Mouse (Mus musculus): ENCODE measurements around the gene Gprin1. TPM values are rescaled to one million over a fixed set of nuclear protein-coding genes. Genes with fewer than 3 reads are reported as not detected.

The Gprin1 gene
- polyA plus RNA-seq, 1 experiment from 2014 or later: 0.27 TPM

DNA sequence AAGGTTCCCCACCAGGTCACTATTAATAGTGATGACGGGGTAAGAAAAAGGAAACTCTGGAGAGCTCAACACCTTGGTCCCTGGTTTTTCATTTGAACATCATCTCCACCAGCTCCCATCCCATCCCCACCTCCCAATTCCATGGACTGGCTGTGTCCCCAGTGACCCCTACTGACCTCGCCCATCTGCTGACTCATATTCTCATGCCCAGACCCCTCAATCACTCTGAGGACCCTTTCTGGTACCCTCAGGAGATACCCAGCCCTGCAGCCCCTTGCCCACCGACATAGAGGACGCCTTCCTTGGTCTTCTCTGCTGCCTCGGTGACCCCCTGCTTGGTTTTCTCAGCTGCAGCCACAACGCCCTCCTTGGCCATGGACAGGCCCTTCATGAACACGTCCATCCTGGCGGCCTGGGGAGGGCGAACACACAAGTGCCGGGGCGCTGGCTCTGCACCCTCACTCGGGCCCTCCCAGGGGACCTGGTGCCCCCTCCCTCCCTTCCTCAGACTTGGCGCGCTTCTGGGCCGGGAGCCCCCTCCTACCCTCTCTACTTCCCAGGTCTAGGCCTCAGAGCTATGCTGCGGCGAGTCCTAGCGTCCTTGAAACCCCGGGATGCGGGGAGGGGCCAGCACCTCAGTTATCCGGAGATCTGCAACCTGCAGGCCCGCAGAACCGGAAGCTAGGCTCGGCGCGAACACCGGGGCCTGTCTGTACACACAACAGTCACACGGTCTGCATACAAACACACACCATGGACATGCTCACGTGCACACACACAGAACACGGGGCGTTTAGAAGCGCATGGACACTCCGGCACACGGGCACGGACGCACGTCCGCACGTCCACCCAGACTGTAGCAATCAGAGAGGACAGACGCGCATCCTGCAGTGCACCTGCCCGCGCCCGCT, 15.9 kb upstream of the Gprin1 start:
- TF ChIP-seq EP300 (optimal IDR thresholded peaks at IDR 0.05): no peak
- TF ChIP-seq CTCF (IDR thresholded peaks at IDR 0.05; ENCODE audit: low read depth): no peak
- Histone ChIP-seq H3K9me3 (ENCODE audit: control insufficient read depth, low read length) (no peaks in the 10 kb centered on the region), H3K4me1 (replicated peaks; ENCODE audit: control insufficient read depth, insufficient read depth) (no peaks in the 10 kb centered on the region), H3K9ac (ENCODE audit: low read length) (no peak overlapping the region), H3K36me3 (ENCODE audit: control insufficient read depth, insufficient read depth, low read length) (no peaks in the 10 kb centered on the region), H3K27me3 (ENCODE audit: control insufficient read depth, insufficient read depth, low read length) (peaks cover 10% of the 10 kb centered on the region; the same call in 1 of the 2 replicates), H3K4me2 (replicated peaks; ENCODE audit: low read depth) (peak overlapping the region; percentile 37), H3K27ac (replicated peaks) (no peak overlapping the region), H3K4me3 (ENCODE audit: low read depth, low read length) (peak overlapping the region; percentile 2; the same call in 1 of the 2 replicates)
- DNase-seq (ENCODE audit: low spot score) (no peak), ATAC-seq (ENCODE audit: low FRiP score, low TSS enrichment) (0 out of 2 replicates have a peak, but pooled peaks have one; percentile 36)
- whole genome bisulfite sequencing: 7% methylated on average over 44 of the region's 44 CpGs

DNA sequence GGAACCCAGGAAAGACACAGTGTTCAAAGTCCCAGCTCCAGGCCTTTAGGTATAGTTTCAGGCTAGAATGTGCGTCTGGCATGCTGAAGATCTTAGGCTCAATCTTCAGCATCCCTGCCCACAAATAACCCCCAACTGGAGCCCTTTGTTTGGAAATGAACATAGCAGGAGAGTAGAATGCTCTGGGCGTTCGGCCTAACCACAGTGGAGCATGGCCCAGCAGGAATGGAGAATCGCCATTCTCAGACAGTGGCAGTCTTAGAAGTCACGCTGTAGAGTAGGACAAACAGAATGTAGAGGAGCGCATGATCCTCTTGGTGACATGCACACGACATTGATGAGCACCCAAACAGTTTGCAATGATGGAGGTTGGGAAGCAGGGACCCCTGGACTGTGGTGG, 11.2 kb upstream of the Gprin1 start:
- Histone ChIP-seq H3K9ac (ENCODE audit: low read length) (no peak overlapping the region), H3K4me1 (replicated peaks; ENCODE audit: control insufficient read depth, insufficient read depth) (no peaks in the 10 kb centered on the region), H3K27me3 (ENCODE audit: control insufficient read depth, insufficient read depth, low read length) (peaks cover 7% of the 10 kb centered on the region; the same call in 1 of the 2 replicates), H3K36me3 (ENCODE audit: control insufficient read depth, insufficient read depth, low read length) (no peaks in the 10 kb centered on the region), H3K9me3 (ENCODE audit: control insufficient read depth, low read length) (no peaks in the 10 kb centered on the region), H3K4me2 (replicated peaks; ENCODE audit: low read depth) (no peak overlapping the region), H3K4me3 (ENCODE audit: low read depth, low read length) (no peak overlapping the region), H3K27ac (replicated peaks) (no peak overlapping the region)
- ATAC-seq (ENCODE audit: low FRiP score, low TSS enrichment) (no peak), DNase-seq (ENCODE audit: low spot score) (no peak)
- 70% methylated on average over 7 of the region's 7 CpGs for WGBS
- TF ChIP-seq EP300 (optimal IDR thresholded peaks at IDR 0.05) (no peak), CTCF (IDR thresholded peaks at IDR 0.05; ENCODE audit: low read depth) (no peak)

DNA sequence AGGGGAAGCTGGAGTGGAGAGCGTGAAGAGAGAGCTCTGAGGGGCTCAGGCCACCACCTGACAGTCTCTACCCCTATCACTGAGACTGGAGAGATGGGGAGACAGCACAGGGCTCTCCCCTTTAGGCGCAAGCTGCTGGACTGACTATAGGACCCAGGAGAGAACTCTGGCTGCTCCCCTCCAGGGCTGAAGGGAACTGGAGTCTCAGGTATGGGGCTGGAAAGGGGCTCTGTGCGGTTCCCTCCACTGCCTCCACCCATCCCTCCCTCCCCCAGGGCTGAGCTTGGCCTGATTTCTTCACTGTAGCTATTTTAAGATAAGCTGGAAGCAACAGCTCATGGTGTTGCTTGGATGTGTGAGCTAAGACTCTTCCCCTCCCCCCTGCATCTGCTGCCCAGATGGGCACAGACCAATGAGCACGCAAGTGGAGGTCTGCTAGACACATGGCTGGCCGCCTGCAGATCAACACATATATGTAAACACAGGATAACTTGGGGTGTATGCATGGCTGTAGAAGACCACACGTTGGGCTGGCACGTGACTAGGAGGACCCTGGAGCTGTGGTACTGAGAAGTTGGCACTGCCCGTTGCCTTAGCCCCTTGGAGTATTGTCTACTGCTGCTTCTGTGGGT, 10.6 kb upstream of the Gprin1 start:
- Histone ChIP-seq H3K9ac (ENCODE audit: low read length) (no peak overlapping the region), H3K27me3 (ENCODE audit: control insufficient read depth, insufficient read depth, low read length) (peaks cover under 1% of the 10 kb centered on the region; the same call in 1 of the 2 replicates), H3K9me3 (ENCODE audit: control insufficient read depth, low read length) (no peaks in the 10 kb centered on the region), H3K4me3 (ENCODE audit: low read depth, low read length) (no peak overlapping the region), H3K36me3 (ENCODE audit: control insufficient read depth, insufficient read depth, low read length) (no peaks in the 10 kb centered on the region), H3K27ac (replicated peaks) (no peak overlapping the region), H3K4me1 (replicated peaks; ENCODE audit: control insufficient read depth, insufficient read depth) (no peaks in the 10 kb centered on the region), H3K4me2 (replicated peaks; ENCODE audit: low read depth) (no peak overlapping the region)
- WGBS: 58% methylated on average over 8 of the region's 8 CpGs
- DNase-seq (ENCODE audit: low spot score) (no peak), ATAC-seq (ENCODE audit: low FRiP score, low TSS enrichment) (no peak)
- TF ChIP-seq CTCF (IDR thresholded peaks at IDR 0.05; ENCODE audit: low read depth): no peak
- TF ChIP-seq EP300 (optimal IDR thresholded peaks at IDR 0.05): no peak

DNA sequence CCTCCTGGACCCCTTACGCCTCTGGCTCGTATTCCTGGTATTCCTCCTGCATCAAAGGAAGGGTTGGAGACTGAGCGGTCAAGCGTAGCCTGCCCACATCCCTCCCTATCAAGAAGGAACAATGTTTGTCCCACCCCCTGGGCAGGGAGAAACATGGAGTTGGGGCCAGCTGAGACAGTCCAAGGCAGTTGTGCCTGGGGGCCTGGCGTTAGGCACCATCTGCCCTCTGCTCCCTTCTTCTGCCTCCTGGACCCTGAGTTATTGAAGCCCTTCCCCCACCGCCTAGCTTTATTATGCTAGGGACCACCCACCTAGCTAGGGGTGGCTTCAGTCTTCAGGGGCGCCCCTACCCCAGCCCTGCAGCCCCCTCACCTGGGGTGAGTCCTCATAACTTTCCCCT, 9.8 kb upstream of the Gprin1 start:
- no peak overlapping the region for H3K9ac ChIP-seq (ENCODE audit: low read length)
- TF ChIP-seq EP300 (optimal IDR thresholded peaks at IDR 0.05): no peak
- TF ChIP-seq CTCF (IDR thresholded peaks at IDR 0.05; ENCODE audit: low read depth): no peak
- H3K4me2 ChIP-seq (replicated peaks; ENCODE audit: low read depth): no peak overlapping the region
- no peaks in the 10 kb centered on the region for H3K9me3 ChIP-seq (ENCODE audit: control insufficient read depth, low read length)
- no peaks in the 10 kb centered on the region for H3K4me1 ChIP-seq (replicated peaks; ENCODE audit: control insufficient read depth, insufficient read depth)
- ATAC-seq (ENCODE audit: low FRiP score, low TSS enrichment) (no peak), DNase-seq (ENCODE audit: low spot score) (no peak)
- H3K36me3 ChIP-seq (ENCODE audit: control insufficient read depth, insufficient read depth, low read length): no peaks in the 10 kb centered on the region
- no peak overlapping the region for H3K27ac ChIP-seq (replicated peaks)
- H3K27me3 ChIP-seq (ENCODE audit: control insufficient read depth, insufficient read depth, low read length): no peaks in the 10 kb centered on the region; the same call in 1 of the 2 replicates
- WGBS: 20% methylated on average over 7 of the region's 7 CpGs
- no peak overlapping the region for H3K4me3 ChIP-seq (ENCODE audit: low read depth, low read length)

DNA sequence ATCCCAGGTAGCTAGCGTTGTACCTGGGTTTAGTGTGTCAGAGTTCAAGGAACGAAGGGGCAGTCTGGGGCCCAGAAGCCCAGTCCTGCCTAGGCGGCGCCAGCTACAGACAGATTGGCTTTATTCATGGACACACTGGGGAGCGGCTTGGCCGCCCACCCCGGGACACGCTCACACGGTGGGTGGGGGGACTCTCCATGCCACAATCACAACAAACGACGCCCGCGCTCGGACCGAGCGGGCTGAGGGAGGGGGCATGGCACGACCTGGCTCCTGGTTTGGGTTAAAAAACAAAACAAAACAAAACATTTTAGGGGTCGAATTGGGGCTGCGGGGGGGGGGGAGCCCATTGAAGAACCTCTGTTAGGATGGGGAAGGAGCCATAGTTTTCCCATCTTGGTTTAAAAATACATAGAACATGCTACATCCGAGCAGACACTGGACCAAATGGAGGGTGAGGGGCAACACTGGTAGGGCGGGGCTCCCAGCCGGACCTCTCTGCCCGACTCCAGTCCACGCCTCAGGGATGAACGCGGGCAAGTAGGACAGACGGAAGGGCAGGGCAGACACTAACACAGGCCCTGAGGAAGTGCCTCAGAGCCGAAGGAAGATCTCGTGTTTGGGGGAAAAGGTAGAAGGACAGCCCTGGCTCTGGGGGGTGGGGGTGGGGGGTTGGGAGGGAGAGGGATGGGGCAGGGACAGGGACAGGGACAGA, 9.2 kb upstream of the Gprin1 start:
- DNase-seq (ENCODE audit: low spot score) (no peak), ATAC-seq (ENCODE audit: low FRiP score, low TSS enrichment) (no peak; the same call in 1 of the 2 replicates)
- Histone ChIP-seq H3K9me3 (ENCODE audit: control insufficient read depth, low read length) (no peaks in the 10 kb centered on the region), H3K27me3 (ENCODE audit: control insufficient read depth, insufficient read depth, low read length) (no peaks in the 10 kb centered on the region), H3K9ac (ENCODE audit: low read length) (no peak overlapping the region), H3K36me3 (ENCODE audit: control insufficient read depth, insufficient read depth, low read length) (no peaks in the 10 kb centered on the region), H3K27ac (replicated peaks) (no peak overlapping the region), H3K4me3 (ENCODE audit: low read depth, low read length) (no peak overlapping the region), H3K4me1 (replicated peaks; ENCODE audit: control insufficient read depth, insufficient read depth) (no peaks in the 10 kb centered on the region), H3K4me2 (replicated peaks; ENCODE audit: low read depth) (no peak overlapping the region; the same call in 1 of the 2 replicates)
- 3% methylated on average over 29 of the region's 29 CpGs for whole genome bisulfite sequencing
- TF ChIP-seq CTCF (IDR thresholded peaks at IDR 0.05; ENCODE audit: low read depth) (no peak), EP300 (optimal IDR thresholded peaks at IDR 0.05) (no peak)

Data from stomach, postnatal 0 days (tissue).